Mouse (Mus musculus): Measurements from ENCODE around the gene Faf1. TPM values are rescaled to one million over a fixed set of nuclear protein-coding genes. Genes with fewer than 3 reads are reported as not detected.

Faf1 gene
- total and polyA plus RNA-seq, 3 experiments = 34.9 to 52.8 (median 38.2) TPM

DNA sequence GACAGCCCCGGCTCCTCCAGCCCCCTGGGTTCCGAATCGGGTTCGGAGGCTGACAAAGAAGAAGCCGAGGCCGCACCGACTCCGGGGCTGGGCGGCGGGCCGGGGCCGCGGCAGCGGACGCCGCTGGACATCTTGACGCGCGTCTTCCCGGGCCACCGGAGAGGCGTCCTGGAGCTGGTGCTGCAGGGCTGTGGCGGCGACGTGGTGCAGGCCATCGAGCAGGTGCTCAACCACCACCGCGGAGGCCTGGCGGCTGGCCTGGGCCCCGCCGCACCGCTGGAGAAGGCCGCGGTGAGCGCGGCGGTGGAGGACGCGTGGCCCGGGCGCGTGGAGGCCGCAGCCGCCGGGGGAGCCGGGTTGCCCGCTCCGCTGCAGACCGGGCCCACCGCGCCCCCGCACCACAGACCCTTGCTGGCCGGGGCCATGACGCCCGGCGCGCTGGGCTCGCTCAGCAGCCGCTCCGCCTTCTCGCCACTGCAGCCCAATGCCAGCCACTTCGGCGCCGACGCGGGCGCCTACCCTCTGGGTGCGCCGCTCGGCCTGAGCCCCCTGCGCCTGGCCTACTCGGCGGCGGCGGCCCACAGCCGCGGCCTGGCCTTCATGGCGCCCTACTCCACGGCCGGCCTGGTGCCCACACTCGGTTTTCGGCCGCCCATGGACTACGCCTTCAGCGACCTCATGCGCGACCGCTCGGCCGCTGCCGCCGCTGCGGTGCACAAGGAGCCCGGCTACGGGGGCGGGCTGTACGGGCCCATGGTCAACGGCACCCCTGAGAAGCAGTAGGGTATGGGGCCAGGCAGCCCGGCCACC is 305.7 kb downstream of the Faf1 start:
- H3K27me3 ChIP-seq (replicated peaks) = no peaks in the 10 kb centered on the region
- no peak overlapping the region for H3K4me2 ChIP-seq (ENCODE audit: insufficient read depth, low read depth, poor library complexity, severe bottlenecking)
- peaks cover 54% of the 10 kb centered on the region for H3K9me3 ChIP-seq (replicated peaks; ENCODE audit: low read length)
- H3K4me1 ChIP-seq (ENCODE audit: control insufficient read depth in 1 of 2, insufficient read depth in 2 of 2) = no peaks in the 10 kb centered on the region
- H3K36me3 ChIP-seq (replicated peaks in 1 of 2; ENCODE audit: control insufficient read depth in 1 of 2, insufficient read depth in 1 of 2, low read length in 1 of 2) = peaks cover 0 to 9% of the 10 kb centered on the region in 2 experiments
- dilution Hi-C loops (cut with MboI; ENCODE audit: extremely low pct_ligation_motif_present, extremely low pct_unique_long_range_greater_than_20kb, low sequenced_read_pairs) (no loop called here), in situ Hi-C loops (cut with MboI; ENCODE audit: low pct_ligation_motif_present, low pct_unique_long_range_greater_than_20kb, low sequenced_read_pairs) (no loop called here)
- TF ChIP-seq CHD1 (IDR thresholded peaks at IDR 0.05; ENCODE audit: low read depth, low read length) (no peak), GABPA (IDR thresholded peaks at IDR 0.05; ENCODE audit: insufficient replicate concordance, low read depth, low read length) (no peak), POLR2A (IDR thresholded peaks at IDR 0.05; ENCODE audit: low read depth, low read length) (no peak), ZC3H11A (IDR thresholded peaks at IDR 0.05; ENCODE audit: low read depth, low read length) (no peak), RAD21 (IDR thresholded peaks at IDR 0.05; ENCODE audit: low read depth, low read length) (no peak), SMC3 (IDR thresholded peaks at IDR 0.05; ENCODE audit: low read depth, low read length) (no peak), USF2 (conservative IDR thresholded peaks at IDR 0.05; ENCODE audit: low read depth, low read length) (no peak), PAX5 (IDR thresholded peaks at IDR 0.05; ENCODE audit: low read length) (no peak), ELF1 (IDR thresholded peaks at IDR 0.05; ENCODE audit: low read depth, low read length) (no peak), JUND (conservative IDR thresholded peaks at IDR 0.05; ENCODE audit: low read depth, low read length) (no peak), KAT2A (IDR thresholded peaks at IDR 0.05; ENCODE audit: insufficient replicate concordance, low read length) (no peak), MEF2A (IDR thresholded peaks at IDR 0.05; ENCODE audit: borderline replicate concordance, low read depth, low read length) (no peak), ZMIZ1 (IDR thresholded peaks at IDR 0.05; ENCODE audit: low read depth, low read length) (no peak), CTCF (conservative IDR thresholded peaks at IDR 0.05 in 1 of 2, IDR thresholded peaks at IDR 0.05 in 1 of 2; ENCODE audit: low read depth in 2 of 2, low read length in 2 of 2) (no peak), EP300 (IDR thresholded peaks at IDR 0.05; ENCODE audit: low read length) (no peak), MYC (IDR thresholded peaks at IDR 0.05; ENCODE audit: low read depth, low read length) (no peak)
- no peak overlapping the region for H3K27ac ChIP-seq (ENCODE audit: insufficient read depth, low read depth)
- no peak for DNase-seq (ENCODE audit: extremely low read depth)
- H3K4me3 ChIP-seq (replicated peaks in 1 of 3; ENCODE audit: low read depth in 2 of 3, low read length in 2 of 3, poor library complexity in 1 of 3) = no peak overlapping the region
- no peaks in the 10 kb centered on the region for H3K79me2 ChIP-seq (replicated peaks; ENCODE audit: control insufficient read depth, extremely low read depth, insufficient read depth, poor library complexity, severe bottlenecking)
- H3K9ac ChIP-seq (ENCODE audit: insufficient read depth, low read depth) = no peak overlapping the region

DNA sequence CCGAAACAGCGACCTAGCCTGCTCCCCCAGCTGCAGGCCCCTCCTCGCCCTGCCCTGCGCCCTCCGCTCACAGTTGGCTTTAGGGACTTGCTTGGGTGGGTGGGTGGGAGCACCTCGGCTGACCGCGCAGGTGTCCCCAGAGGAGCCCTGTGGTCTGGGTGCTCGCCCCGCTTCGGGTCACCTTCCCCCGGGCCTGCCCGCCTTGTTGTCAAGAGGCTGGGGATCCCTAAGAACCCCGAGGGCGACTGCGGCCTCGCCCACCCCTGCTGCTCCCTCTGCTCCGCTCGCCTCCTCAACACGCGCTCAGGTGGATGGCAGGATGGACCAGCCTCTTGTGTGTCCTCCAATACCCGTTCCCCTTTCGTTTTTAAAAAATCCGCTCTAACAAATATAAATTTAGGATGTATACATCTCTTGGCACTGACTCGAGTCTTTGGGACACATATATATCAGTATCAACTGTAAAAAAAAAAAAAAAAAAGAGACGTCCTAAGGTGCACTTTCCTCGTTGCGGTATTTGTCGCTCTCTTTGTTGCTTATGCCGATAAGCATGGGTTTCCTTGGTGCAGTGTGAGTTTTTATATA is 306.4 kb downstream of the Faf1 start:
- Histone ChIP-seq H3K9ac (ENCODE audit: insufficient read depth, low read depth) (no peak overlapping the region), H3K36me3 (replicated peaks in 1 of 2; ENCODE audit: control insufficient read depth in 1 of 2, insufficient read depth in 1 of 2, low read length in 1 of 2) (peaks cover 0 to 9% of the 10 kb centered on the region in 2 experiments), H3K79me2 (replicated peaks; ENCODE audit: control insufficient read depth, extremely low read depth, insufficient read depth, poor library complexity, severe bottlenecking) (no peaks in the 10 kb centered on the region), H3K27ac (ENCODE audit: insufficient read depth, low read depth) (no peak overlapping the region), H3K9me3 (replicated peaks; ENCODE audit: low read length) (peaks cover 47% of the 10 kb centered on the region), H3K4me1 (ENCODE audit: control insufficient read depth in 1 of 2, insufficient read depth in 2 of 2) (no peaks in the 10 kb centered on the region), H3K4me3 (replicated peaks in 1 of 3; ENCODE audit: low read depth in 2 of 3, low read length in 2 of 3, poor library complexity in 1 of 3) (no peak overlapping the region), H3K27me3 (replicated peaks) (no peaks in the 10 kb centered on the region), H3K4me2 (ENCODE audit: insufficient read depth, low read depth, poor library complexity, severe bottlenecking) (no peak overlapping the region)
- dilution Hi-C loops (cut with MboI; ENCODE audit: extremely low pct_ligation_motif_present, extremely low pct_unique_long_range_greater_than_20kb, low sequenced_read_pairs) (no loop called here), in situ Hi-C loops (cut with MboI; ENCODE audit: low pct_ligation_motif_present, low pct_unique_long_range_greater_than_20kb, low sequenced_read_pairs) (no loop called here)
- TF ChIP-seq NRF1 (IDR thresholded peaks at IDR 0.05; ENCODE audit: low read depth, low read length) = no peak
- no peak for TF ChIP-seq MAFK (IDR thresholded peaks at IDR 0.05; ENCODE audit: insufficient replicate concordance, low read length)
- TF ChIP-seq ZNF384 (IDR thresholded peaks at IDR 0.05; ENCODE audit: low read depth, low read length) = no peak
- no peak for TF ChIP-seq HCFC1 (IDR thresholded peaks at IDR 0.05; ENCODE audit: low read depth, low read length)
- TF ChIP-seq GABPA (IDR thresholded peaks at IDR 0.05; ENCODE audit: insufficient replicate concordance, low read depth, low read length) = no peak
- no peak for TF ChIP-seq ELF1 (IDR thresholded peaks at IDR 0.05; ENCODE audit: low read depth, low read length)
- TF ChIP-seq TBP (conservative IDR thresholded peaks at IDR 0.05; ENCODE audit: low read depth, low read length) = no peak
- no peak for TF ChIP-seq BHLHE40 (IDR thresholded peaks at IDR 0.05; ENCODE audit: low read depth, low read length)
- no peak for TF ChIP-seq IRF4 (IDR thresholded peaks at IDR 0.05; ENCODE audit: low read depth, low read length)
- TF ChIP-seq UBTF (IDR thresholded peaks at IDR 0.05; ENCODE audit: low read depth, low read length) = no peak
- DNase-seq (ENCODE audit: extremely low read depth) = no peak
